8 mouse cellular contexts compared by ENCODE assay signal in genomic region chr3:83706531-83707243, GRCm38 (mm10). TPM values are rescaled to one million over a fixed set of nuclear protein-coding genes. Genes with fewer than 3 reads are reported as not detected.
DNase-seq lines count a peak whose midpoint lies in the region; ATAC-seq and TF ChIP-seq lines count a peak whose summit lies in the region.

No protein-coding gene starts in this region.

- TF ChIP-seq CTCF in heart, postnatal 0 days (IDR thresholded peaks at IDR 0.05; ENCODE audit: low read depth), result peak; percentile 29; the same call in 1 of the 2 replicates

- H3K9ac ChIP-seq in heart, postnatal 0 days (replicated peaks; ENCODE audit: low read depth, low read length), result no peak overlapping the region
- no peak overlapping the region for H3K9ac ChIP-seq in stomach, embryonic 16.5 days (ENCODE audit: low read length)

- 46% methylated on average over 13 of the region's 13 CpGs for WGBS in heart, postnatal 0 days
- 43% methylated on average over 13 of the region's 13 CpGs for WGBS in stomach, embryonic 16.5 days

- no peak overlapping the region for H3K4me3 ChIP-seq in heart, postnatal 0 days (ENCODE audit: low read depth, low read length)
- H3K4me3 ChIP-seq in stomach, embryonic 16.5 days (replicated peaks; ENCODE audit: low read length), result no peak overlapping the region

- H3K4me2 ChIP-seq in heart, postnatal 0 days (ENCODE audit: low read depth, low read length), result no peak overlapping the region
- H3K4me2 ChIP-seq in stomach, embryonic 16.5 days (ENCODE audit: low read depth, low read length), result no peak overlapping the region

- H3K27ac ChIP-seq in heart, postnatal 0 days (ENCODE audit: low read depth), result no peak overlapping the region
- H3K27ac ChIP-seq in stomach, embryonic 16.5 days (ENCODE audit: low read length), result no peak overlapping the region

- no peaks in the 10 kb centered on the region for H3K27me3 ChIP-seq in heart, postnatal 0 days (ENCODE audit: control insufficient read depth, insufficient read depth, low read length)
- H3K27me3 ChIP-seq in stomach, embryonic 16.5 days (ENCODE audit: control insufficient read depth, insufficient read depth, low read length), result no peaks in the 10 kb centered on the region

- no peaks in the 10 kb centered on the region for H3K9me3 ChIP-seq in heart, postnatal 0 days (replicated peaks; ENCODE audit: control insufficient read depth, low read length)
- no peaks in the 10 kb centered on the region for H3K9me3 ChIP-seq in stomach, embryonic 16.5 days (replicated peaks; ENCODE audit: control insufficient read depth, low read length)

- H3K4me1 ChIP-seq in heart, postnatal 0 days (ENCODE audit: control insufficient read depth, insufficient read depth), result no peaks in the 10 kb centered on the region
- H3K4me1 ChIP-seq in stomach, embryonic 16.5 days (ENCODE audit: control insufficient read depth, insufficient read depth, low read length), result peaks cover 9% of the 10 kb centered on the region

- no peak for ATAC-seq in heart, postnatal 0 days (ENCODE audit: insufficient read depth, low read depth)
- ATAC-seq in stomach, embryonic 16.5 days (ENCODE audit: insufficient read depth, low FRiP score), result peak; percentile 68; the same call in 1 of the 2 replicates
- no peak for ATAC-seq in erythroid progenitor cell, adult 5-6 weeks (replicated peaks; ENCODE audit: low FRiP score, poor library complexity, severe bottlenecking)
- no peak for ATAC-seq in erythroblast, adult 5-6 weeks (replicated peaks; ENCODE audit: low FRiP score, poor library complexity, severe bottlenecking)

- intact Hi-C loops in heart, postnatal 25 days (cut with DNase I), result no loop called here

- peak; percentile 11 for DNase-seq in heart, postnatal 0 days (ENCODE audit: low spot score)
- DNase-seq in heart, postnatal 25 days (ENCODE audit: low spot score), result no peak
- DNase-seq in brain, adult 2 months (ENCODE audit: low read depth, low spot score), result peak; percentile 16
- peak; percentile 55 for DNase-seq in kidney, postnatal 10 days
- DNase-seq in adipocyte (ENCODE audit: low spot score), result no peak

- no peak for TF ChIP-seq EP300 in heart, postnatal 0 days (IDR thresholded peaks at IDR 0.05; ENCODE audit: low read depth)

- no peaks in the 10 kb centered on the region for H3K36me3 ChIP-seq in heart, postnatal 0 days (replicated peaks; ENCODE audit: control insufficient read depth, insufficient read depth, low read length)
- H3K36me3 ChIP-seq in stomach, embryonic 16.5 days (ENCODE audit: control insufficient read depth, insufficient read depth, low read length), result no peaks in the 10 kb centered on the region

RNA-seq across cellular contexts. Expression of gene Sfrp2, which starts 59.4 kb away (rescaled TPM):
- 50.4 and 101 TPM in 2 replicates for total RNA-seq in heart, postnatal 0 days (2014; rRNA removed; ENCODE audit: low replicate concordance)
- 49.5 and 65.3 TPM in 2 replicates for polyA plus RNA-seq in heart, postnatal 0 days (2015; fragmentation: Nextera tagmentation; extraction: Ambion mirVana)
- total RNA-seq in heart, postnatal 25 days (2021), result 1 to 10 TPM; 5.1 to 7.1 TPM
- polyA plus RNA-seq in stomach, embryonic 16.5 days (2015; fragmentation: Nextera tagmentation; extraction: Ambion mirVana), result 129 and 137 TPM in 2 replicates
- total RNA-seq in erythroid progenitor cell, adult 5-6 weeks (2015; ENCODE audit: low replicate concordance), result not detected in 2 replicates
- not detected in 2 replicates for total RNA-seq in erythroid progenitor cell, adult 5-6 weeks (2017; ENCODE audit: low replicate concordance)
- not detected in 2 replicates for total RNA-seq in erythroblast, adult 5-6 weeks (2015; ENCODE audit: low replicate concordance)
- total RNA-seq in erythroblast, adult 5-6 weeks (2017; ENCODE audit: low replicate concordance), result not detected in 2 replicates

Comparison
In these comparisons a context has a peak if more than half of its experiments do, and no peak if none do; other contexts are left out.
1. DNase-seq: peak in heart, postnatal 0 days (single experiment), brain, adult 2 months (single experiment) and kidney, postnatal 10 days (single experiment); none in heart, postnatal 25 days (single experiment) and adipocyte (single experiment).